Mouse (Mus musculus): ENCODE results near the gene Dus1l. TPM values are rescaled to one million over a fixed set of nuclear protein-coding genes. Genes with fewer than 3 reads are reported as not detected.

The Dus1l gene
- polyA plus RNA-seq, 1 experiment from 2014 or later, result 46.0 TPM

GRCm38 (mm10) chr11:120751606-120752005 is 44.6 kb downstream of the Dus1l start:
- DNase-seq (ENCODE audit: low read depth, low spot score) (no peak), ATAC-seq (no peak)
- no peak for TF ChIP-seq CTCF (IDR thresholded peaks at IDR 0.05)
- no peaks in the 10 kb centered on the region for H3K27me3 ChIP-seq
- ChIA-PET CTCF (interaction anchor here (3.5 kb wide), 1 partner anchor 25 kb away, joined by 10 read pairs; no protein-coding TSS in a partner anchor), POLR2A (no interaction called here)
- in situ Hi-C loops (cut with MboI; ENCODE audit: low pct_unique_long_range_greater_than_20kb), result no loop called here

GRCm38 (mm10) chr11:120749430-120749829 is 46.8 kb downstream of the Dus1l start:
- peak; percentile 65 for TF ChIP-seq CTCF (IDR thresholded peaks at IDR 0.05)
- CTCF ChIA-PET, result interaction anchor here (1.2 to 3.5 kb wide), 2 partner anchors 8 to 27 kb away, joined by 3 to 10 read pairs; no protein-coding TSS in a partner anchor
- ATAC-seq, result no peak

GRCm38 (mm10) chr11:120747974-120748373 is 48.2 kb downstream of the Dus1l start:
- ATAC-seq, result no peak
- H3K27me3 ChIP-seq, result no peaks in the 10 kb centered on the region
- TF ChIP-seq CTCF (IDR thresholded peaks at IDR 0.05), result no peak
- CTCF ChIA-PET, result no interaction called here
- POLR2A ChIA-PET, result no interaction called here
- DNase-seq (ENCODE audit: low read depth, low spot score), result no peak
- in situ Hi-C loops (cut with MboI; ENCODE audit: low pct_unique_long_range_greater_than_20kb), result no loop called here

More at GRCm38 (mm10) chr11:120749430-120749829, 46.8 kb downstream of the Dus1l start:
- DNase-seq (ENCODE audit: low read depth, low spot score), result no peak
- in situ Hi-C loops (cut with MboI; ENCODE audit: low pct_unique_long_range_greater_than_20kb), result no loop called here
- POLR2A ChIA-PET, result no interaction called here
- H3K27me3 ChIP-seq, result no peaks in the 10 kb centered on the region

GRCm38 (mm10) chr11:120744121-120744701 is 52.0 kb downstream of the Dus1l start:
- ChIA-PET CTCF (interaction anchor here (1.5 kb wide), 1 partner anchor 9 kb away, joined by 3 read pairs; no protein-coding TSS in a partner anchor), POLR2A (no interaction called here)
- in situ Hi-C loops (cut with MboI; ENCODE audit: low pct_unique_long_range_greater_than_20kb), result no loop called here
- DNase-seq (ENCODE audit: low read depth, low spot score), result no peak
- no peaks in the 10 kb centered on the region for H3K27me3 ChIP-seq
- no peak for TF ChIP-seq CTCF (IDR thresholded peaks at IDR 0.05)
- ATAC-seq, result no peak

GRCm38 (mm10) chr11:120740981-120741380 is 55.2 kb downstream of the Dus1l start:
- no peak for TF ChIP-seq CTCF (IDR thresholded peaks at IDR 0.05)
- in situ Hi-C loops (cut with MboI; ENCODE audit: low pct_unique_long_range_greater_than_20kb), result no loop called here
- ATAC-seq, result no peak
- no peaks in the 10 kb centered on the region for H3K27me3 ChIP-seq
- CTCF ChIA-PET, result interaction anchor here (1.3 kb wide), 1 partner anchor 9 kb away, joined by 3 read pairs; no protein-coding TSS in a partner anchor
- POLR2A ChIA-PET, result no interaction called here
- no peak for DNase-seq (ENCODE audit: low read depth, low spot score)

Other genes with a start within 250 kb of the Dus1l start
- 78.0 TPM for gene Mcrip1, start 246.7 kb downstream of the Dus1l start, polyA plus RNA-seq (2021)
- not detected for gene Ppp1r27, start 245.3 kb downstream of the Dus1l start, polyA plus RNA-seq (2021)
- 661 TPM for gene P4hb, start 223.2 kb downstream of the Dus1l start, polyA plus RNA-seq (2021)
- gene Arhgdia, start 214.8 kb downstream of the Dus1l start, polyA plus RNA-seq (2021), result 439 TPM
- gene Alyref, start 198.0 kb downstream of the Dus1l start, polyA plus RNA-seq (2021), result 118 TPM
- gene Anapc11, start 198.0 kb downstream of the Dus1l start, polyA plus RNA-seq (2021), result 82.8 TPM
- 0.59 TPM for gene Npb, start 187.9 kb downstream of the Dus1l start, polyA plus RNA-seq (2021)
- gene Pcyt2, start 178.5 kb downstream of the Dus1l start, polyA plus RNA-seq (2021), result 108 TPM
- gene Sirt7, start 171.2 kb downstream of the Dus1l start, polyA plus RNA-seq (2021), result 30.1 TPM
- 54.6 TPM for gene Mafg, start 162.8 kb downstream of the Dus1l start, polyA plus RNA-seq (2021)
- 6.7 TPM for gene Pycr1, start 152.6 kb downstream of the Dus1l start, polyA plus RNA-seq (2021)
- not detected for gene Myadml2, start 148.2 kb downstream of the Dus1l start, polyA plus RNA-seq (2021)
- 0.21 TPM for gene Notum, start 135.2 kb downstream of the Dus1l start, polyA plus RNA-seq (2021)
- 54.9 TPM for gene Aspscr1, start 123.4 kb downstream of the Dus1l start, polyA plus RNA-seq (2021)
- 21.7 TPM for gene Cenpx, start 82.7 kb downstream of the Dus1l start, polyA plus RNA-seq (2021)
- 50.6 TPM for gene Lrrc45, start 82.5 kb downstream of the Dus1l start, polyA plus RNA-seq (2021)
- gene Rac3, start 74.9 kb downstream of the Dus1l start, polyA plus RNA-seq (2021), result 10.0 TPM
- gene Dcxr, start 69.1 kb downstream of the Dus1l start, polyA plus RNA-seq (2021), result 17.2 TPM
- gene Cbr2, start 64.3 kb downstream of the Dus1l start, polyA plus RNA-seq (2021), result 17.0 TPM
- gene Hmga1b, start 33.6 kb downstream of the Dus1l start, polyA plus RNA-seq (2021), result 57.8 TPM
- 17.1 TPM for gene Rfng, start 12.2 kb downstream of the Dus1l start, polyA plus RNA-seq (2021)
- 138 TPM for gene Gps1, start 12.1 kb downstream of the Dus1l start, polyA plus RNA-seq (2021)
- gene Fasn, start 28.1 kb upstream of the Dus1l start, polyA plus RNA-seq (2021), result 139 TPM
- 8.4 TPM for gene Ccdc57, start 136.5 kb upstream of the Dus1l start, polyA plus RNA-seq (2021)
- gene Slc16a3, start 152.1 kb upstream of the Dus1l start, polyA plus RNA-seq (2021), result 0.39 TPM
- gene Csnk1d, start 194.9 kb upstream of the Dus1l start, polyA plus RNA-seq (2021), result 144 TPM
- gene Cd7, start 243.0 kb upstream of the Dus1l start, polyA plus RNA-seq (2021), result not detected